Mouse (Mus musculus): ENCODE measurements around the gene Cldn19. TPM values are rescaled to one million over a fixed set of nuclear protein-coding genes. Genes with fewer than 3 reads are reported as not detected.
"Not testable (repeated sequence)": the region's sequence is repeated elsewhere in the genome, so short reads cannot be mapped to it uniquely, and the experiment has no call there.

The Cldn19 gene
- polyA plus RNA-seq, 1 experiment from 2014 or later: not detected

DNA sequence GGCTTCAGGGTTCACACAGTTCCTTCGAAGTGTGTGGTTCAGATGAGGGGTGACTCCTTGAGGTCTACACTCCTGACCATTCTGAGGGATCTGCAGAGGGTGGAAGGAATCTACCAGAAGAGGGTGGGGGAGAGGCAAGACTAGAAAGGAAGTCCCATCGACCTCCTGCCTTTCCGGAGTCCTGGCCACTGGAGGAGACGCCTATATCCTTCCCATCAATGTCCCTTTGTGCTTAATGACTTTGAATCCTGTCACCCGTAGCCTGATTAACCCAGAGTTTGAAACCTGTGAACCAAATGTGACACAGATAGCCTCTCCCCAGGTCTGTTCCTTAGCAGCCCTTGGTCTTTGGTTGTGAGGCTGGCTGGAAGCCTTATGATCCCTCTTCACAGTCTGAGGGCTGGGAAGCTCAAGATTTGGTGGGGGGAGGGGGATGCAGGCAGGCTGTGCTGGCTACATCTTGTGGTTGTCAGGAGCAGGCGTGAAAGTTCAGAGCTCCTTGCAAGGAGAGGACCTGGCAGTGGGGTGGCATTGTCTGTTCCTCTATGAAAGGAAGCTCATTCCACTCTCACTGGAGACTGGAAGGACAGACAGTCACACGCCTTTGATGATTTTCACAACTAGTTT, 6.0 kb downstream of the Cldn19 start:
- H3K9me3 ChIP-seq (ENCODE audit: control insufficient read depth, low read length): no peaks in the 10 kb centered on the region
- H3K4me3 ChIP-seq (ENCODE audit: low read depth, low read length): no peak overlapping the region
- no peak for ATAC-seq (replicated peaks; ENCODE audit: low FRiP score)
- H3K9ac ChIP-seq (ENCODE audit: low read depth, low read length): no peak overlapping the region
- no peak for DNase-seq (ENCODE audit: low spot score)
- no peaks in the 10 kb centered on the region for H3K27me3 ChIP-seq (replicated peaks; ENCODE audit: control insufficient read depth, insufficient read depth, low read length)
- H3K4me2 ChIP-seq: no peak overlapping the region
- H3K36me3 ChIP-seq (ENCODE audit: control insufficient read depth, insufficient read depth, low read length): no peaks in the 10 kb centered on the region
- WGBS: 34% methylated on average over 7 of the region's 7 CpGs
- no peak overlapping the region for H3K27ac ChIP-seq (ENCODE audit: low read depth, low read length)
- H3K4me1 ChIP-seq (replicated peaks; ENCODE audit: control insufficient read depth, insufficient read depth, low read length): 0 out of 2 replicates have a peak, but pooled peaks cover 2% of the 10 kb centered on the region

DNA sequence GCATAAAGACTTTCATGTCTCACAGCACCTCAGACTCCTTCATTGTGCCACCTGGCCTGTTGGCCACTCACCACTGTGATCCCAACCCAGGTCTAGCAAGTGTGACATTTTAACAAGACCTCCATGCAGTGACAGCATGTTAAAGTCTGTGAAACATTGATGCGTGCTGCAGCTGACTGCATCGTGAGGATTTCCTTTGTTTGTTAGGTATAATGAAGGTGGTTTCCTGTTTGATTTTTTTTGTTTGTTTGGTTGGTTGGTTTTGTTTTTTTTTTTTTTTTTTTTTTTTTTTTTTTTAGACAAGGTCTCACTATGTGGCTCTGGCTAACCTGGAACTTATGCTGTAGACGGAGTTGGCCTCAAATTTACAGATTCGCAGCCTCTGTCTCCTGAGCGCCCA, 7.3 kb downstream of the Cldn19 start:
- Histone ChIP-seq H3K4me3 (ENCODE audit: low read depth, low read length) (no peak overlapping the region), H3K36me3 (ENCODE audit: control insufficient read depth, insufficient read depth, low read length) (no peaks in the 10 kb centered on the region), H3K27me3 (replicated peaks; ENCODE audit: control insufficient read depth, insufficient read depth, low read length) (no peaks in the 10 kb centered on the region), H3K4me2 (no peak overlapping the region), H3K27ac (ENCODE audit: low read depth, low read length) (no peak overlapping the region), H3K9me3 (ENCODE audit: control insufficient read depth, low read length) (no peaks in the 10 kb centered on the region), H3K4me1 (replicated peaks; ENCODE audit: control insufficient read depth, insufficient read depth, low read length) (0 out of 2 replicates have a peak, but pooled peaks cover 2% of the 10 kb centered on the region), H3K9ac (ENCODE audit: low read depth, low read length) (no peak overlapping the region)
- DNase-seq (ENCODE audit: low spot score): no peak
- ATAC-seq (replicated peaks; ENCODE audit: low FRiP score): no peak
- WGBS: 84% methylated on average over 5 of the region's 5 CpGs

DNA sequence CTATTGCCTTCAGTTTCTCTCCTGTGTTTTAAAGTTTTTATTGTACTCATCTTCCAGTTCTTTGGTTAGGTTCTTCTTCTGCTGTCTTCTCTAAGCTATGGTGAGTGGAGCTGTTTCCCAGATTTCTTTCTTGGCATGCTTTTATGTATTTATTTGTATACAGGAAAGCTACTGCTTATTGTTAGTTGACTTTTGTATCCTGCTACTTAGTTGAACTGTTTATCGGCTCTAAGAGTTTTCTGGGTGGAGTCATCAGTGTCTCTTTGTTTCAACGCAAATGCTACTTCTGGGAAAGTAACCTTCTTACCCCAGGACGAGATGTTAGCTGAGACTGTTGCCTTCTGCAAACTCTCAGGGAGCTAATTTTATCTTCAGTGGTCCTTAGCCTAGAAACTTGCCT, 8.2 kb downstream of the Cldn19 start:
- no peak for DNase-seq (ENCODE audit: low spot score)
- H3K9ac ChIP-seq (ENCODE audit: low read depth, low read length): no peak overlapping the region
- no peak overlapping the region for H3K4me3 ChIP-seq (ENCODE audit: low read depth, low read length)
- H3K9me3 ChIP-seq (ENCODE audit: control insufficient read depth, low read length): no peaks in the 10 kb centered on the region
- peaks cover 2% of the 10 kb centered on the region; the same call in 1 of the 2 replicates for H3K4me1 ChIP-seq (replicated peaks; ENCODE audit: control insufficient read depth, insufficient read depth, low read length)
- H3K36me3 ChIP-seq (ENCODE audit: control insufficient read depth, insufficient read depth, low read length): no peaks in the 10 kb centered on the region
- WGBS: 71% methylated on average over 3 of the region's 3 CpGs
- no peak overlapping the region for H3K27ac ChIP-seq (ENCODE audit: low read depth, low read length)
- H3K27me3 ChIP-seq (replicated peaks; ENCODE audit: control insufficient read depth, insufficient read depth, low read length): no peaks in the 10 kb centered on the region
- no peak for ATAC-seq (replicated peaks; ENCODE audit: low FRiP score)
- H3K4me2 ChIP-seq: no peak overlapping the region

GRCm38 (mm10) chr4:119266606-119267005, 11.4 kb downstream of the Cldn19 start:
- Histone ChIP-seq H3K9ac (ENCODE audit: low read depth, low read length) (no peak overlapping the region), H3K9me3 (ENCODE audit: control insufficient read depth, low read length) (no peaks in the 10 kb centered on the region), H3K27me3 (replicated peaks; ENCODE audit: control insufficient read depth, insufficient read depth, low read length) (no peaks in the 10 kb centered on the region), H3K27ac (ENCODE audit: low read depth, low read length) (no peak overlapping the region), H3K4me1 (replicated peaks; ENCODE audit: control insufficient read depth, insufficient read depth, low read length) (no peaks in the 10 kb centered on the region; the same call in 1 of the 2 replicates), H3K4me3 (ENCODE audit: low read depth, low read length) (no peak overlapping the region), H3K36me3 (ENCODE audit: control insufficient read depth, insufficient read depth, low read length) (peaks cover 11% of the 10 kb centered on the region; the same call in 1 of the 2 replicates), H3K4me2 (no peak overlapping the region)
- 66% methylated on average over 13 of the region's 13 CpGs for WGBS
- DNase-seq (ENCODE audit: low spot score) (no peak), ATAC-seq (replicated peaks; ENCODE audit: low FRiP score) (no peak)

DNA sequence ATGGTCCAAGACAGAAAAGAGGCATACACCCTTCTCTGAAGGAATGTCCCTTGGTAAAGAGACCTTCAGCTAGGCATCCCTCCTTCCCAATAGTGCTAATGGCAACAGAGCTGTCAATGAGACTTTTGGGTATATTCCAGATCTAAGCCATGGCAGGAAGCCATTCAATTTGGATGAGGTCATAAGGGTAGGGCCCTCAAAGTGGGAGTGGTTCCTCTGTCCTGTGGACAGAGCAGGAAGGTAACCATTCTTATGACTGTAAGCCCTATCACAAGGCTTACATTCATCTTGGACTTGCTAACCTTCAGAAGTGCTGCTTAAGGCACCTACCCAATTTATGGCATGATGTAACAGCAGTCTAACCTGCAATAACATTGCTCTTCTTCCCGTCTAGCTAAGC, 19.4 kb downstream of the Cldn19 start:
- ATAC-seq (replicated peaks; ENCODE audit: low FRiP score): peak; percentile 42; the same call in 1 of the 2 replicates

GRCm38 (mm10) chr4:119275226-119275625, 20.0 kb downstream of the Cldn19 start:
- Histone ChIP-seq H3K9ac (ENCODE audit: low read depth, low read length) (no peak overlapping the region), H3K9me3 (ENCODE audit: control insufficient read depth, low read length) (no peaks in the 10 kb centered on the region), H3K4me3 (ENCODE audit: low read depth, low read length) (no peak overlapping the region), H3K4me1 (replicated peaks; ENCODE audit: control insufficient read depth, insufficient read depth, low read length) (no peaks in the 10 kb centered on the region), H3K36me3 (ENCODE audit: control insufficient read depth, insufficient read depth, low read length) (peaks cover 47% of the 10 kb centered on the region), H3K27me3 (replicated peaks; ENCODE audit: control insufficient read depth, insufficient read depth, low read length) (no peaks in the 10 kb centered on the region), H3K27ac (ENCODE audit: low read depth, low read length) (peak overlapping the region; percentile 44; the same call in 1 of the 2 replicates), H3K4me2 (no peak overlapping the region)
- WGBS: 51% methylated on average over 2 of the region's 2 CpGs
- ATAC-seq (replicated peaks; ENCODE audit: low FRiP score): peak; percentile 49; the same call in 1 of the 2 replicates
- DNase-seq (ENCODE audit: low spot score): no peak

More for the DNA sequence above, 19.4 kb downstream of the Cldn19 start:
- no peak for DNase-seq (ENCODE audit: low spot score)
- H3K27me3 ChIP-seq (replicated peaks; ENCODE audit: control insufficient read depth, insufficient read depth, low read length): no peaks in the 10 kb centered on the region
- H3K4me2 ChIP-seq: no peak overlapping the region
- no peaks in the 10 kb centered on the region for H3K4me1 ChIP-seq (replicated peaks; ENCODE audit: control insufficient read depth, insufficient read depth, low read length)
- 0 out of 2 replicates have a peak overlapping the region, but pooled peaks have one; percentile 26 for H3K27ac ChIP-seq (ENCODE audit: low read depth, low read length)
- 76% methylated on average over 1 of the region's 1 CpGs for WGBS
- H3K4me3 ChIP-seq (ENCODE audit: low read depth, low read length): no peak overlapping the region
- no peak overlapping the region for H3K9ac ChIP-seq (ENCODE audit: low read depth, low read length)
- no peaks in the 10 kb centered on the region for H3K9me3 ChIP-seq (ENCODE audit: control insufficient read depth, low read length)
- peaks cover 46% of the 10 kb centered on the region for H3K36me3 ChIP-seq (ENCODE audit: control insufficient read depth, insufficient read depth, low read length)

- peak overlapping the region; percentile 44; the same call in 1 of the 2 replicates for H3K27ac ChIP-seq (ENCODE audit: low read depth, low read length)
- ATAC-seq (replicated peaks; ENCODE audit: low FRiP score): no peak
- H3K4me1 ChIP-seq (replicated peaks; ENCODE audit: control insufficient read depth, insufficient read depth, low read length): no peaks in the 10 kb centered on the region
- peaks cover 47% of the 10 kb centered on the region for H3K36me3 ChIP-seq (ENCODE audit: control insufficient read depth, insufficient read depth, low read length)
- 65% methylated on average over 2 of the region's 2 CpGs for WGBS
- DNase-seq (ENCODE audit: low spot score): no peak
- H3K4me3 ChIP-seq (ENCODE audit: low read depth, low read length): no peak overlapping the region
- H3K27me3 ChIP-seq (replicated peaks; ENCODE audit: control insufficient read depth, insufficient read depth, low read length): no peaks in the 10 kb centered on the region
- H3K9me3 ChIP-seq (ENCODE audit: control insufficient read depth, low read length): no peaks in the 10 kb centered on the region
- no peak overlapping the region for H3K4me2 ChIP-seq
- H3K9ac ChIP-seq (ENCODE audit: low read depth, low read length): no peak overlapping the region
These were observed 20.5 kb downstream of the Cldn19 start for GRCm38 (mm10) chr4:119275726-119276125.

DNA sequence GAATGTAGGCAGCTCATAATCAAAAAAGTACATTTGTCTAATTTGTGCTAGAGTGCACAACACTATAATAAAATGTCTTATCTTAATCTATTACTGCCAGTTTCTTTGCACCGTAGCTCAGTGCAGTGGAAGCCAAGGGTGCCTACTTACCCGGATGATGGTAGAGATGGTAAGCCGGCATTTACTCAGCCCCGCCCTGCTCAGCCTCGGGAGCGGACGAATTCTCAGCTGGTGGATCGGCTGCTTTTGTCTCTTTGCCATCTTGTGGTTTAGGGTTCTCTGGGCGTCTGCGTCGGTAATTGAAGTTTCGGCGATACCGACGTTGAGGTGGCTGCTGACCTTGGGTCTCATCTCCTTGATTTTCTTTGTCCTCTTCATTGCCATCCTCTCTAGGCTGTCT, 23.6 kb downstream of the Cldn19 start:
- not testable (repeated sequence) for H3K9ac ChIP-seq (ENCODE audit: low read depth, low read length); H3K4me3 ChIP-seq (ENCODE audit: low read depth, low read length); H3K9me3 ChIP-seq (ENCODE audit: control insufficient read depth, low read length); ATAC-seq (replicated peaks; ENCODE audit: low FRiP score); H3K27ac ChIP-seq (ENCODE audit: low read depth, low read length); DNase-seq (ENCODE audit: low spot score); H3K4me1 ChIP-seq (replicated peaks; ENCODE audit: control insufficient read depth, insufficient read depth, low read length); H3K27me3 ChIP-seq (replicated peaks; ENCODE audit: control insufficient read depth, insufficient read depth, low read length); H3K4me2 ChIP-seq
- H3K36me3 ChIP-seq (ENCODE audit: control insufficient read depth, insufficient read depth, low read length): peaks cover 41% of the 10 kb centered on the region
- 84% methylated on average over 15 of the region's 15 CpGs for WGBS

DNA sequence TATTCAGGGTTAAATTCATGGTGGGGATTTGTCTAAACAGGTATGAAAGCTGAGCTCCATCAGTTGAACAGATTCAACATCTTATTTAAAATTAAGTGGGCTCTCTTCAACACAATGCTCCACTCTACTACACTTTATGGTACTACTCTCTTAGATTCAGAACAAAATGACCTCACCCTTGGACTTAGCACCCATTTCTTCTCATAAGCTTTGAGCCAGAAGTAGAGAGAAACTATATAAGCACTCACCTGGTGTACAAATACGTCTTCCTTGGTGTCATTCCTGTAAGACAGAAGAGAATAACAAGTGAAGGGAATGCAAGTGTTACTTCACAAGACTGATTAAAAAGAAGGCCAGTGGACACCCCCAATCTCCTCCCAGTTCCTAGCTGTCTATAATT, 29.6 kb downstream of the Cldn19 start:
- WGBS: 86% methylated on average over 1 of the region's 1 CpGs
- Histone ChIP-seq H3K27me3 (replicated peaks; ENCODE audit: control insufficient read depth, insufficient read depth, low read length) (no peaks in the 10 kb centered on the region), H3K4me1 (replicated peaks; ENCODE audit: control insufficient read depth, insufficient read depth, low read length) (peaks cover 28% of the 10 kb centered on the region), H3K4me2 (no peak overlapping the region), H3K9ac (ENCODE audit: low read depth, low read length) (no peak overlapping the region), H3K36me3 (ENCODE audit: control insufficient read depth, insufficient read depth, low read length) (peaks cover 25% of the 10 kb centered on the region), H3K4me3 (ENCODE audit: low read depth, low read length) (no peak overlapping the region), H3K9me3 (ENCODE audit: control insufficient read depth, low read length) (no peaks in the 10 kb centered on the region), H3K27ac (ENCODE audit: low read depth, low read length) (0 out of 2 replicates have a peak overlapping the region, but pooled peaks have one; percentile 15)
- DNase-seq (ENCODE audit: low spot score) (no peak), ATAC-seq (replicated peaks; ENCODE audit: low FRiP score) (no peak)
